In genomic region chr1:68873635-68874020, GRCm38 (mm10) we compare ENCODE assay signal across 14 mouse cellular contexts.
"Had no signal": no experiment of that assay in that cellular context is flagged by ENCODE, and none has a peak within 500 bp of the region (broad histone marks: within the 10 kb centered on the region; RNA-seq: fewer than 3 reads in every experiment).

No protein-coding gene starts in this region.

- H3K36me3 ChIP-seq: limb, embryonic 10.5 days; liver, embryonic 15.5 days; neural tube, embryonic 12.5 days had no signal

- H3K9me3 ChIP-seq: limb, embryonic 10.5 days; liver, embryonic 15.5 days; neural tube, embryonic 12.5 days had no signal

- H3K9ac ChIP-seq: liver, embryonic 15.5 days; neural tube, embryonic 12.5 days had no signal

- H3K4me1 ChIP-seq: limb, embryonic 10.5 days; liver, embryonic 15.5 days; neural tube, embryonic 12.5 days had no signal

- H3K4me2 ChIP-seq: liver, embryonic 11.5 days; liver, embryonic 15.5 days; neural tube, embryonic 12.5 days had no signal

- DNase-seq: lung, adult 2 months; lung, postnatal 4 days; retina, postnatal 1 day; right cerebral cortex, postnatal 4 days; spleen, adult 18-20 months; thymus, adult 2 months; thymus, postnatal 25 days had no signal

- H3K27me3 ChIP-seq: liver, embryonic 15.5 days; neural tube, embryonic 12.5 days had no signal

- H3K27ac ChIP-seq: left cerebral cortex, adult 2 months; limb, embryonic 10.5 days; liver, embryonic 15.5 days; neural tube, embryonic 12.5 days had no signal

- H3K4me3 ChIP-seq: left cerebral cortex, adult 2 months; limb, embryonic 10.5 days; liver, embryonic 15.5 days; myocyte; neural tube, embryonic 12.5 days had no signal

- ATAC-seq: lung, postnatal 0 days had no signal
